Mouse (Mus musculus): ENCODE data around the gene Syce1l. TPM values are rescaled to one million over a fixed set of nuclear protein-coding genes. Genes with fewer than 3 reads are reported as not detected.

Gene Syce1l
- polyA plus RNA-seq, 1 experiment from 2014 or later, result 0.43 TPM

DNA sequence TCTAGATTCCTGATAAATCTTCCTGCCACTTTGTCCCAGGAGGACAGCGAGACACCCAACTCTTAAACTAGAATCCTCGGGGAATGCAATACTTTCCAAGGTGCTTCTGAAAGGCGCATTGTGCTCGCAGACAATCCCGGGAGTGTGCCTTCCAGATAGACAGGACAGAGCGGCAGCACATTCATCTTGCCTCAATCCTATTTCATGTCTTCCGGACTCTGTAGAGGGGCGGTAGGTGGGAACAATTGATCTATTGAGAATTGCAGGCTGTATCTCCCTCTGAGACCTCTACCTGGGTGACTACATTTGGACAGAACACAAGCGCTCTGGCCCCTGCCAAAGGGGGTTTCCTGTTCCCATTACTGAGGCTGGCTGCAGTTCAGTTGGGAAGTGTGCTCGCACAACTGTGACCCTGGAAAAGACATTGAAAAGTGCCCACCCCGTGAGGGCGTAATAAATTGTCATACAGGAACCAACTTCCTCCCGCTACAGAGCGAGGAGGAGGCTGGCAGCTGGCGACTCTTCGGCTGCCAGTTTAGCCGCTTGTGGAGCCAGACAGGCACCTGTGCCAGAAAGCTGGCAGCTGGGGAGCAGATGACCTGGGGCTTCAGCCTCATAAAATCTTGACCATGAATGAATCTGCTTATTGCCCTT, 45.0 kb downstream of the Syce1l start:
- Histone ChIP-seq H3K4me2 (ENCODE audit: low read length) (peak overlapping the region; percentile 32), H3K9ac (ENCODE audit: low read depth, low read length) (no peak overlapping the region; the same call in 1 of the 2 replicates), H3K27ac (ENCODE audit: low read depth, low read length) (no peak overlapping the region), H3K36me3 (ENCODE audit: control insufficient read depth, insufficient read depth, low read length) (no peaks in the 10 kb centered on the region), H3K4me3 (ENCODE audit: low read length) (no peak overlapping the region), H3K27me3 (replicated peaks; ENCODE audit: control insufficient read depth, insufficient read depth, low read length) (no peaks in the 10 kb centered on the region), H3K9me3 (ENCODE audit: control insufficient read depth, low read length) (0 out of 2 replicates have a peak, but pooled peaks cover 4% of the 10 kb centered on the region), H3K4me1 (ENCODE audit: control insufficient read depth, insufficient read depth, low read depth, low read length) (peaks cover 6% of the 10 kb centered on the region)
- ATAC-seq, result peak; percentile 69; the same call in 1 of the 2 replicates
- WGBS, result 61% methylated on average over 17 of the region's 17 CpGs

GRCm38 (mm10) chr8:113688543-113688915, 45.5 kb downstream of the Syce1l start:
- Histone ChIP-seq H3K4me2 (ENCODE audit: low read length) (no peak overlapping the region), H3K4me3 (ENCODE audit: low read length) (no peak overlapping the region), H3K4me1 (ENCODE audit: control insufficient read depth, insufficient read depth, low read depth, low read length) (peaks cover 6% of the 10 kb centered on the region), H3K9ac (ENCODE audit: low read depth, low read length) (no peak overlapping the region), H3K27ac (ENCODE audit: low read depth, low read length) (no peak overlapping the region), H3K27me3 (replicated peaks; ENCODE audit: control insufficient read depth, insufficient read depth, low read length) (no peaks in the 10 kb centered on the region), H3K36me3 (ENCODE audit: control insufficient read depth, insufficient read depth, low read length) (no peaks in the 10 kb centered on the region), H3K9me3 (ENCODE audit: control insufficient read depth, low read length) (0 out of 2 replicates have a peak, but pooled peaks cover 4% of the 10 kb centered on the region)
- 77% methylated on average over 8 of the region's 8 CpGs for WGBS
- no peak for ATAC-seq

GRCm38 (mm10) chr8:113691622-113692343, 48.8 kb downstream of the Syce1l start:
- H3K27ac ChIP-seq (ENCODE audit: low read depth, low read length), result peak overlapping the region; percentile 35; the same call in 1 of the 2 replicates
- H3K4me3 ChIP-seq (ENCODE audit: low read length), result no peak overlapping the region
- peaks cover 6% of the 10 kb centered on the region for H3K4me1 ChIP-seq (ENCODE audit: control insufficient read depth, insufficient read depth, low read depth, low read length)
- peak; percentile 82 for ATAC-seq
- 51% methylated on average over 14 of the region's 14 CpGs for WGBS
- peak overlapping the region; percentile 10; the same call in 1 of the 2 replicates for H3K4me2 ChIP-seq (ENCODE audit: low read length)
- H3K9me3 ChIP-seq (ENCODE audit: control insufficient read depth, low read length), result no peaks in the 10 kb centered on the region
- no peak overlapping the region for H3K9ac ChIP-seq (ENCODE audit: low read depth, low read length)
- H3K27me3 ChIP-seq (replicated peaks; ENCODE audit: control insufficient read depth, insufficient read depth, low read length), result no peaks in the 10 kb centered on the region
- no peaks in the 10 kb centered on the region for H3K36me3 ChIP-seq (ENCODE audit: control insufficient read depth, insufficient read depth, low read length)

DNA sequence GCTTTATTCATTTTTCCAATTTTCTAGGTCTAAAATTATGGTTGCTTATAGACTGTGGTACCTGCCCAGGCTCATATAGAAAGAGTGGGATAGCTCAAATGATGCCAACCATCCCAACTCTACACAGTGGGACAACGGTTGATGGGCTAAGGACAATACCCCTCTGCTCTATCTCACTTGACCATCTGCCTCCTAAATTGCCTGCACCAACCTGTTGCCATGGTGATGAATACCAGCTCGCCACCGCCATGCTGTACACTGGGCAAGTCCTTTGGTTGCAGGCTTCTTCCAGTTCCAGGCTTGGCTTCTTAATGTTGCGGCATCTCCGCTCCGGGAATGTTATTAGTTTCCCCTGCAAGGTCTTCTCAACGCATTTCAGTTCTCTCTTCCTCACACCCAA, 62.0 kb downstream of the Syce1l start:
- 42% methylated on average over 7 of the region's 7 CpGs for WGBS
- no peak overlapping the region for H3K27ac ChIP-seq (ENCODE audit: low read depth, low read length)
- no peaks in the 10 kb centered on the region for H3K36me3 ChIP-seq (ENCODE audit: control insufficient read depth, insufficient read depth, low read length)
- H3K9ac ChIP-seq (ENCODE audit: low read depth, low read length), result no peak overlapping the region
- H3K4me3 ChIP-seq (ENCODE audit: low read length), result no peak overlapping the region
- ATAC-seq, result no peak
- H3K4me2 ChIP-seq (ENCODE audit: low read length), result no peak overlapping the region
- no peaks in the 10 kb centered on the region for H3K27me3 ChIP-seq (replicated peaks; ENCODE audit: control insufficient read depth, insufficient read depth, low read length)
- no peaks in the 10 kb centered on the region for H3K4me1 ChIP-seq (ENCODE audit: control insufficient read depth, insufficient read depth, low read depth, low read length)
- H3K9me3 ChIP-seq (ENCODE audit: control insufficient read depth, low read length), result no peaks in the 10 kb centered on the region

Other genes with a start within 250 kb of the Syce1l start
- gene Mon1b, start 7.6 kb upstream of the Syce1l start, polyA plus RNA-seq (2015; fragmentation: Nextera tagmentation; extraction: Ambion mirVana), result 11.4 and 14.3 TPM in 2 replicates
- gene Adamts18, start 205.5 kb downstream of the Syce1l start, polyA plus RNA-seq (2015; fragmentation: Nextera tagmentation; extraction: Ambion mirVana), result 2.9 and 3.5 TPM in 2 replicates

Measured in hindbrain, embryonic 16.5 days (tissue).